Mouse (Mus musculus): ENCODE results near the gene Catspere2.

The Catspere2 gene

GRCm38 (mm10) chr1:178219166-178220077 is 236.2 kb downstream of the Catspere2 start:
- no peak for DNase-seq (ENCODE audit: low spot score in 2 of 2)
